Mouse (Mus musculus) limb, embryonic 11.5 days (tissue): ENCODE data around the gene Epb41. TPM values are rescaled to one million over a fixed set of nuclear protein-coding genes. Genes with fewer than 3 reads are reported as not detected.

ENCODE experiments used
- ATAC-seq: fragments of 200-750 bp; cut with Nextera tagmentation; 2 replicates; pipeline ENCODE4 v1.8.0; 2017; ENCODE audit warnings: low read depth; ENCODE audit not compliant: insufficient number of reproducible peaks, low FRiP score, low TSS enrichment
- DNase-seq: peaks from one replicate; pipeline ENCODE4 v3.0.0-alpha.2; 2015; ENCODE audit warnings: low spot score
- H3K27ac ChIP-seq: fragments of 300-500 bp; sonication (generic); replicated peaks from 2 replicates; pipeline ENCODE4 v1.5.1; 2014; ENCODE audit warnings: low read depth, mild to moderate bottlenecking, low read length
- H3K27me3 ChIP-seq: fragments of 300-500 bp; sonication (generic); 2 replicates; pipeline ENCODE4 v1.6.1; 2014; ENCODE audit warnings: mild to moderate bottlenecking, low read length, mixed read lengths; ENCODE audit not compliant: control insufficient read depth, insufficient read depth
- H3K36me3 ChIP-seq: fragments of 300-500 bp; sonication (generic); 2 replicates; pipeline ENCODE4 v1.6.1; 2014; ENCODE audit warnings: mild to moderate bottlenecking, low read length, moderate library complexity, mixed read lengths; ENCODE audit not compliant: control insufficient read depth, insufficient read depth
- H3K4me1 ChIP-seq: fragments of 300-500 bp; sonication (generic); 2 replicates; pipeline ENCODE4 v1.6.1; 2014; ENCODE audit warnings: low read length, mixed read lengths; ENCODE audit not compliant: control insufficient read depth, insufficient read depth
- H3K4me2 ChIP-seq: fragments of 300-500 bp; sonication (generic); 2 replicates; pipeline ENCODE4 v1.6.1; 2014; ENCODE audit warnings: low read depth, mild to moderate bottlenecking, moderate library complexity; ENCODE audit not compliant: severe bottlenecking
- H3K4me3 ChIP-seq: fragments of 300-500 bp; sonication (generic); 2 replicates; pipeline ENCODE4 v1.5.1; 2014; ENCODE audit warnings: low read depth, low read length
- H3K9ac ChIP-seq: fragments of 300-500 bp; sonication (generic); 2 replicates; pipeline ENCODE4 v1.6.1; 2014; ENCODE audit warnings: mild to moderate bottlenecking, low read length
- H3K9me3 ChIP-seq: fragments of 300-500 bp; sonication (generic); 2 replicates; pipeline ENCODE4 v1.6.1; 2016; ENCODE audit warnings: low read length; ENCODE audit not compliant: control insufficient read depth
- WGBS: fragments of 180-500 bp; shearing (Covaris S2); extraction: QIAGEN DNeasy Blood & Tissue Kit; methylation state at CpG from one replicate; pipeline ENCODE4 v1.1.7; 2014; 5-methylcytosine and 5-hydroxymethylcytosine counted together
- polyA plus RNA-seq: library from polyadenylated mRNA; unstranded; fragments of >200 nt; fragmentation: Nextera tagmentation; extraction: Ambion mirVana; gene quantifications from 2 replicates; pipeline ENCODE4 v1.2.1, GENCODE M21; 2014

Gene Epb41
- polyA plus RNA-seq, 1 experiment from 2014 or later, result 107 TPM

GRCm38 (mm10) chr4:131883571-131883970 lies 191.6 kb downstream of the Epb41 start:
- DNase-seq, result no peak
- H3K4me2 ChIP-seq, result no peak overlapping the region
- WGBS, result 74% methylated on average over 6 of the region's 6 CpGs

GRCm38 (mm10) chr4:131881306-131881705 lies 193.8 kb downstream of the Epb41 start:
- H3K4me1 ChIP-seq, result no peaks in the 10 kb centered on the region; the same call in 1 of the 2 replicates
- ATAC-seq (no peak), DNase-seq (no peak)
- H3K9me3 ChIP-seq, result no peaks in the 10 kb centered on the region
- H3K4me3 ChIP-seq, result no peak overlapping the region
- 92% methylated on average over 7 of the region's 7 CpGs for WGBS
- no peak overlapping the region for H3K27ac ChIP-seq
- no peak overlapping the region for H3K4me2 ChIP-seq
- no peaks in the 10 kb centered on the region for H3K27me3 ChIP-seq
- no peaks in the 10 kb centered on the region; the same call in none of the 2 replicates for H3K36me3 ChIP-seq
- no peak overlapping the region for H3K9ac ChIP-seq

More at GRCm38 (mm10) chr4:131883571-131883970, 191.6 kb downstream of the Epb41 start:
- Histone ChIP-seq H3K9ac (no peak overlapping the region), H3K4me3 (no peak overlapping the region), H3K9me3 (no peaks in the 10 kb centered on the region), H3K36me3 (no peaks in the 10 kb centered on the region; the same call in none of the 2 replicates), H3K27me3 (no peaks in the 10 kb centered on the region), H3K27ac (no peak overlapping the region), H3K4me1 (no peaks in the 10 kb centered on the region; the same call in 1 of the 2 replicates)
- no peak for ATAC-seq

- no peak overlapping the region for H3K27ac ChIP-seq
- no peak for DNase-seq
- H3K9me3 ChIP-seq, result no peaks in the 10 kb centered on the region
- no peaks in the 10 kb centered on the region; the same call in 1 of the 2 replicates for H3K36me3 ChIP-seq
- ATAC-seq, result no peak
- WGBS, result 80% methylated on average over 1 of the region's 1 CpGs
- no peak overlapping the region for H3K9ac ChIP-seq
- no peak overlapping the region for H3K4me2 ChIP-seq
- peaks cover 10% of the 10 kb centered on the region for H3K4me1 ChIP-seq
- H3K27me3 ChIP-seq, result no peaks in the 10 kb centered on the region
- no peak overlapping the region for H3K4me3 ChIP-seq
Measured at GRCm38 (mm10) chr4:131879692-131880091, 195.4 kb downstream of the Epb41 start.

GRCm38 (mm10) chr4:131876836-131877235 lies 198.3 kb downstream of the Epb41 start:
- Histone ChIP-seq H3K9me3 (no peaks in the 10 kb centered on the region), H3K9ac (no peak overlapping the region), H3K4me3 (no peak overlapping the region), H3K27me3 (no peaks in the 10 kb centered on the region), H3K4me1 (peaks cover 10% of the 10 kb centered on the region), H3K4me2 (no peak overlapping the region), H3K27ac (no peak overlapping the region), H3K36me3 (no peaks in the 10 kb centered on the region)
- WGBS, result 83% methylated on average over 2 of the region's 2 CpGs
- no peak for DNase-seq
- no peak for ATAC-seq

GRCm38 (mm10) chr4:131875242-131875641 lies 199.9 kb downstream of the Epb41 start:
- WGBS, result 47% methylated on average over 3 of the region's 3 CpGs
- Histone ChIP-seq H3K9me3 (no peaks in the 10 kb centered on the region), H3K4me1 (peaks cover 10% of the 10 kb centered on the region), H3K4me3 (peak overlapping the region; percentile 85), H3K36me3 (no peaks in the 10 kb centered on the region), H3K4me2 (peak overlapping the region; percentile 68), H3K27ac (no peak overlapping the region), H3K27me3 (no peaks in the 10 kb centered on the region), H3K9ac (peak overlapping the region; percentile 100; the same call in 1 of the 2 replicates)
- no peak for DNase-seq
- no peak for ATAC-seq

- H3K4me1 ChIP-seq, result peaks cover 10% of the 10 kb centered on the region
- peak overlapping the region; percentile 100 for H3K9ac ChIP-seq
- no peak for DNase-seq
- no peak for ATAC-seq
- no peaks in the 10 kb centered on the region for H3K27me3 ChIP-seq
- peak overlapping the region; percentile 99; the same call in 1 of the 2 replicates for H3K27ac ChIP-seq
- no peaks in the 10 kb centered on the region for H3K36me3 ChIP-seq
- H3K9me3 ChIP-seq, result no peaks in the 10 kb centered on the region
- H3K4me2 ChIP-seq, result peak overlapping the region; percentile 68
- WGBS, result 4% methylated on average over 11 of the region's 11 CpGs
- peak overlapping the region; percentile 85 for H3K4me3 ChIP-seq
Measured at GRCm38 (mm10) chr4:131874567-131874966, 200.6 kb downstream of the Epb41 start.

- peaks cover 10% of the 10 kb centered on the region for H3K4me1 ChIP-seq
- peak overlapping the region; percentile 68 for H3K4me2 ChIP-seq
- no peak for ATAC-seq
- peak overlapping the region; percentile 85 for H3K4me3 ChIP-seq
- no peaks in the 10 kb centered on the region for H3K9me3 ChIP-seq
- no peaks in the 10 kb centered on the region for H3K36me3 ChIP-seq
- no peaks in the 10 kb centered on the region for H3K27me3 ChIP-seq
- WGBS, result under 1% methylated on average over 20 of the region's 20 CpGs
- no peak for DNase-seq
- H3K9ac ChIP-seq, result peak overlapping the region; percentile 100
- H3K27ac ChIP-seq, result peak overlapping the region; percentile 99
Measured at GRCm38 (mm10) chr4:131874169-131874536, 201.0 kb downstream of the Epb41 start.
